Mouse (Mus musculus): ENCODE measurements around the gene Icam2.
"Not testable (repeated sequence)": the region's sequence is repeated elsewhere in the genome, so short reads cannot be mapped to it uniquely, and the experiment has no call there.

Gene Icam2

DNA sequence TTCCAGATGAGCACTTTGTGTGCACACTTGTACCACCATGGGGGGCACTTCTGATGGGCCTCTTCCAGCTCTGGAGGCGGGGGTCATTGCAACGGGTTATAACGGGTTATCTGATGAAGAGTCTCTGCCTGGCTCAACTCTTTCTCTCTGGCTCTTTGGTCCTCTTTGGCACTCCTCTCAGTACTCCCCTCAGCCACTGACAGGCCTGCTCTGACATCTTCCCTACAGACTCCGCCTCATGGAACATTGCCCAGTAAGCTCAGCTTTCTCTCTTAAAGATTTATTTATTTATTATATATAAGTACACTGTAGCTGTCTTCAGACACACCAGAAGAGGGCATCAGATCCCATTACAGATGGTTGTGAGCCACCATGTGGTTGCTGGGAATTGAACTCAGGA is 48.6 kb downstream of the Icam2 start:
- DNase-seq: not testable (repeated sequence)

DNA sequence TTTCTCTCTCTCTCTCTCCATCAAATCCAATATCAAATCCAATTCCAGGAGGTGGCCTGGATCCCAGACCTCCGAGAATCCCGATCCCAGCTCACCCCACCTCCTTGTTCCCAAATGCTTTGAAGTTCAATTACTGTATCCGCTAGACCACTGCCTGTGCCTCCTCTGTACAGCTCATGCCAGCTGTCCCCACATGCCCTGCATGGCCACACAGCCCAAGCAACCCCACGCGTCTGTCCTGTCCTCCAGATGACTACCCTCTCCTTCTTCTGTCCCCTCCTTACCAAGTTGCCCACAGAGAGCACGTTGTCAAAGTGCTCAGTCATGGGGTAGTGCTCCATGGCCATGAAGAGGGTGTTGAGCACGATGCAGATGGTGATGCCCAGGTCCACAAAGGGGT is 49.0 kb downstream of the Icam2 start:
- DNase-seq: no peak

DNA sequence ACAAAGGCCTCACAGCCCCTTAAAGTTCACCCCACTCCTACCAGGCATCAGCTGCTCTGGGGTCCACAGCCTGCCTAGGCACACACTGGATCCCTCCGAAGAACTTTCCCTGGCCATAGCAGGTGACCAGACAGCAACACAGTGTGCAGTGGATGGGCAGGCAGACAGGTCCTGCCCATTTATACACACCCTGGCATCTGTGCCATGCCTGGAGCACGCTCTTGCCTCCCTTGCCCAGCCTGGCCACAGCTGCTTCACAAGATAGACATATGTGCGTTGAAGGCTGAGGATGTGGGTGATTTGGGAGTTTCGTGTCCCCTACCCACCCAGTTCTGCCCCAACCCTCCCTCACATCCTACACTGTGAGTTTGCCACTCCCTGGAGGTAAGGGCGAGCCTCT is 49.8 kb downstream of the Icam2 start:
- no peak for DNase-seq

DNA sequence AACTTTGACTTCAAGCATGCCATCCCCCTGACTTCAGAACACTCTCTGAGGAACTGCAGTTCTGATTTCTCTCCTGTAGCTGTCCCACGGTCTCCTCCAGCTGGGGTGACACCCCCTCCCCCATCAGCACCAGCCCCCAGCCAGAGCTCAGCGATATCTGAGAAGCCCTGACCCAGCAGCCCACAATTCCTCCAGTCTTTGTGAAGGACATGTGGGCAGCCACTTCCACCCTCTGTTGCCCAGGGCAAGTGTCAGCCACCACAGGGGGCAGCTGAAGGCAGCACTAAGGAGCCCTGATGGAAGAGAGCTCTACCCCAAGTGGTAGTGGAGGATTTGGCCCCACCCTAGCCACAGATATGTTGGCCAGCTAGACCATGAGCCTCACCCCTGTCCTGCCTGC is 53.8 kb downstream of the Icam2 start:
- no peak for DNase-seq

DNA sequence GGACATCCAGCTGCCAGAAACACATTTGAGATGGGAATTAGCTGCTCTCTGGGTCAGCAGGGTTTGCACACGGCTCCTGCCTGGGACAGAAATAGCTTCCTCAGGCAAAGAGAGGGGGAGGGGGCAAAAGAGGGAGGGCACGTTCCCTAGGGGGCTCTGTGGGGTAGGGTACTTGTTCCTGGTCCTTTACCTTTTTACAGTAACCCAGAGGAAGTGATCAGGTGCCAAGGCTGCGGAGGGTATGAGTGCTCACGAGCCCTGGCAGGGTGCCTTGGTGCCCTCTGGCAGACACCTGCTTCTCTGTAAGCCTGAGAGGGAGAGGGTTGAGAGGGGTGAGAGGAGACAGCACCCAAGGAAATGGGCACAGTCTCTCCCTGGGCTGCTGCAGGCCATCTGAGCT is 55.4 kb downstream of the Icam2 start:
- DNase-seq: no peak

DNA sequence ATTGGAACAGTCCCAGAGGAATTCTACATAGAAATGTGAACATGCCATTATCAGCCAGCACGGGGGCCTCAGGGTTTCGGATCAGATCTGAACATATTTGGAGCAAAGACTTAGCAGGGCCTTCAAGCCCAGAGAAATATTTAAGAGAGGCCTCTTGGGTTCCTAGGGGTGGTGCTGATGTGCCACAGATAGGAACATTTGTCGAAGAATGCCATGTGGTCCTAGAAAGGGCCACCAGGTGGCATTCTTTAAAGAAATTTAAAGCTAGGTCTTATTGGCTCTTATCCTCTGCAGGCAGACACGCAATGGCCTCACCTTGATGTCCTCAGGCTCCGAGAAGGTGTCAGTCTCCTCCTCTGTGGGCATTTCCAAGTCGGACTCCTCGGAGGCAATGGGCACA is 58.2 kb downstream of the Icam2 start:
- DNase-seq: peak; percentile 57

DNA sequence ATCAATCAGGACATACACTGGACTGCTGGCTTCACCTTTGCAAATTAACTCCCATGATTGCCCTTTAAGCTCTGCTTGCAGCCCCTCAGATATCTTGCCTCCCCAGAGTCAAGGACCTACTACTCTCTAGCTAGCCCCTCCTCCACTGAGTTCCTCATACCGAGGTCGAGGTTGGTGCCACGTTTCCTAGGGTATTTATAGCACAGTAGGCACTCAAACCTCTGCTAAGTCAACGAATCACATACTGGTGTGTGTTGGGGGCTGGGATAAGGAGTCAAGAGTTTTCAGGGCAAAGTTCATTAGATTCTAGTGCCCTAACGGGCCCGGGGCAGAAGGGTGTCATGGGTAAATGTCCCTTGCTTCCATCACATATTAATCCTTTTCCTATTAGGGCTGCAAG is 58.7 kb downstream of the Icam2 start:
- DNase-seq: no peak

DNA sequence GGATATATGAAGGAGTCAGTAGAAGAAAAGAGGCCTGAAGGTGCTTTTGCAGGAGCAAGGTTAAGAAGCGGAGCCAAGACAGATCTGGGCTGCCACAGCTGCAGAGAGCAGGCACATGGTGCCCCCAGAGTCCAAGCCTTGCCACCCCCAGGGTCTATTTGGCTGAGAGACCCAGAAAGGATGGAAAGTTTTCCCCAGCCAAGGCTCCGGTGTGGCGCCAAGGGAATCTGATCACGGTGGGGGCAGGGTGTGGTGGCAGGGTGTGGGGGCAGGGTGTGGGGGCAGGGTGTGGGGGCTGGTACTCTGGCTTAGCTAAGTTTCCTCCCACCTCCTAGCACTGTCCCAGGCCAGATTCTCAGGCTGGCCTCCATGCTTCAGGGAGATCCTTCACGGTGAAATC is 59.4 kb downstream of the Icam2 start:
- DNase-seq: no peak
